Mouse (Mus musculus) midbrain, embryonic 15.5 days (tissue): ENCODE data around the gene Slc35g3. TPM values are rescaled to one million over a fixed set of nuclear protein-coding genes. Genes with fewer than 3 reads are reported as not detected.
"Not testable (repeated sequence)": the region's sequence is repeated elsewhere in the genome, so short reads cannot be mapped to it uniquely, and the experiment has no call there.

ENCODE experiments used
- ATAC-seq: fragments of 200-750 bp; cut with Nextera tagmentation; replicated peaks from 2 replicates; pipeline ENCODE4 v1.8.0; 2017; ENCODE audit warnings: moderate TSS enrichment
- H3K27ac ChIP-seq: fragments of 300-500 bp; sonication (generic); 2 replicates; pipeline ENCODE4 v1.5.1; 2015; ENCODE audit warnings: mild to moderate bottlenecking, inconsistent platforms
- H3K27me3 ChIP-seq: fragments of 300-500 bp; sonication (generic); replicated peaks from 2 replicates; pipeline ENCODE4 v1.6.1; 2015; ENCODE audit warnings: inconsistent platforms
- H3K36me3 ChIP-seq: fragments of 300-500 bp; sonication (generic); replicated peaks from 2 replicates; pipeline ENCODE4 v1.6.1; 2015; ENCODE audit warnings: inconsistent platforms
- H3K4me1 ChIP-seq: fragments of 300-500 bp; sonication (generic); 2 replicates; pipeline ENCODE4 v1.6.1; 2015; ENCODE audit warnings: inconsistent platforms
- H3K4me2 ChIP-seq: fragments of 300-500 bp; sonication (generic); 2 replicates; pipeline ENCODE4 v1.6.1; 2015; ENCODE audit warnings: inconsistent platforms, mild to moderate bottlenecking, moderate library complexity
- H3K4me3 ChIP-seq: fragments of 300-500 bp; sonication (generic); 2 replicates; pipeline ENCODE4 v1.5.1; 2015; ENCODE audit warnings: mild to moderate bottlenecking, inconsistent platforms
- H3K9ac ChIP-seq: fragments of 300-500 bp; sonication (generic); 2 replicates; pipeline ENCODE4 v1.6.1; 2015; ENCODE audit warnings: mild to moderate bottlenecking, inconsistent platforms
- H3K9me3 ChIP-seq: fragments of 300-500 bp; sonication (generic); 2 replicates; pipeline ENCODE4 v1.6.1; 2016; ENCODE audit warnings: inconsistent platforms
- WGBS: fragments of 180-500 bp; shearing (Covaris S2); methylation state at CpG from one replicate; pipeline ENCODE4 v1.1.7; 2015; ENCODE audit warnings: mixed read lengths; 5-methylcytosine and 5-hydroxymethylcytosine counted together
- polyA plus RNA-seq: library from polyadenylated mRNA; unstranded; fragments of >200 nt; fragmentation: Nextera tagmentation; extraction: Ambion mirVana; gene quantifications from 2 replicates; pipeline ENCODE4 v1.2.1, GENCODE M21; 2015

Gene Slc35g3
- polyA plus RNA-seq, 1 experiment from 2014 or later, result 0.17 TPM

GRCm38 (mm10) chr11:69760160-69760900 is 1.4 kb downstream of the Slc35g3 start:
- no peaks in the 10 kb centered on the region for H3K36me3 ChIP-seq
- H3K27me3 ChIP-seq, result no peaks in the 10 kb centered on the region
- peaks cover 44% of the 10 kb centered on the region for H3K4me1 ChIP-seq
- H3K27ac ChIP-seq, result peak overlapping the region; percentile 99
- H3K9ac ChIP-seq, result peak overlapping the region; percentile 76
- H3K9me3 ChIP-seq, result no peaks in the 10 kb centered on the region
- WGBS, result 75% methylated on average over 14 of the region's 14 CpGs
- ATAC-seq, result no peak
- H3K4me2 ChIP-seq, result peak overlapping the region; percentile 81
- H3K4me3 ChIP-seq, result peak overlapping the region; percentile 48; the same call in 1 of the 2 replicates

GRCm38 (mm10) chr11:69758971-69759721 is 2.6 kb downstream of the Slc35g3 start:
- Histone ChIP-seq H3K27ac (peak overlapping the region; percentile 99), H3K36me3 (no peaks in the 10 kb centered on the region), H3K27me3 (no peaks in the 10 kb centered on the region), H3K4me3 (peak overlapping the region; percentile 48), H3K4me2 (peak overlapping the region; percentile 81), H3K9me3 (no peaks in the 10 kb centered on the region), H3K4me1 (peaks cover 51% of the 10 kb centered on the region), H3K9ac (peak overlapping the region; percentile 76)
- peak; percentile 87 for ATAC-seq
- WGBS, result under 1% methylated on average over 37 of the region's 37 CpGs

- under 1% methylated on average over 36 of the region's 36 CpGs for WGBS
- peaks cover 52% of the 10 kb centered on the region for H3K4me1 ChIP-seq
These were observed 3.2 kb downstream of the Slc35g3 start, which contains the start of gene Polr2a for GRCm38 (mm10) chr11:69758478-69758970. Polr2a (minus strand) TSS chr11:69758637.

GRCm38 (mm10) chr11:69758090-69758456 is 3.7 kb downstream of the Slc35g3 start:
- peak overlapping the region; percentile 99 for H3K27ac ChIP-seq
- H3K4me1 ChIP-seq, result peaks cover 54% of the 10 kb centered on the region
- WGBS, result under 1% methylated on average over 25 of the region's 26 CpGs
- H3K36me3 ChIP-seq, result no peaks in the 10 kb centered on the region
- peak overlapping the region; percentile 81 for H3K4me2 ChIP-seq
- peak; percentile 87 for ATAC-seq
- no peaks in the 10 kb centered on the region for H3K9me3 ChIP-seq
- no peaks in the 10 kb centered on the region for H3K27me3 ChIP-seq
- peak overlapping the region; percentile 48 for H3K4me3 ChIP-seq
- H3K9ac ChIP-seq, result peak overlapping the region; percentile 76

More at GRCm38 (mm10) chr11:69758478-69758970, 3.2 kb downstream of the Slc35g3 start, which contains the start of gene Polr2a:
- H3K36me3 ChIP-seq, result no peaks in the 10 kb centered on the region
- H3K9me3 ChIP-seq, result no peaks in the 10 kb centered on the region
- H3K27ac ChIP-seq, result peak within 1 kb of the TSS; percentile 99
- peak within 1 kb of the TSS; percentile 76 for H3K9ac ChIP-seq
- peak; percentile 96 for ATAC-seq
- peak within 1 kb of the TSS; percentile 81 for H3K4me2 ChIP-seq
- no peaks in the 10 kb centered on the region for H3K27me3 ChIP-seq
- peak within 1 kb of the TSS; percentile 48 for H3K4me3 ChIP-seq

- Histone ChIP-seq H3K36me3 (no peaks in the 10 kb centered on the region), H3K4me2 (peak overlapping the region; percentile 81), H3K9me3 (no peaks in the 10 kb centered on the region), H3K9ac (peak overlapping the region; percentile 76), H3K4me3 (peak overlapping the region; percentile 48), H3K27ac (peak overlapping the region; percentile 99), H3K27me3 (no peaks in the 10 kb centered on the region), H3K4me1 (peaks cover 60% of the 10 kb centered on the region)
- WGBS, result 43% methylated on average over 9 of the region's 9 CpGs
- no peak for ATAC-seq
These were observed 4.3 kb downstream of the Slc35g3 start for GRCm38 (mm10) chr11:69757303-69758089.

GRCm38 (mm10) chr11:69754701-69755100 is 7.1 kb downstream of the Slc35g3 start:
- H3K4me1 ChIP-seq, result peaks cover 49% of the 10 kb centered on the region
- no peaks in the 10 kb centered on the region for H3K9me3 ChIP-seq
- peak overlapping the region; percentile 81; the same call in 1 of the 2 replicates for H3K4me2 ChIP-seq
- 0 out of 2 replicates have a peak overlapping the region, but pooled peaks have one; percentile 5 for H3K4me3 ChIP-seq
- H3K27me3 ChIP-seq, result no peaks in the 10 kb centered on the region
- no peak for ATAC-seq
- no peak overlapping the region for H3K27ac ChIP-seq
- H3K9ac ChIP-seq, result no peak overlapping the region
- no peaks in the 10 kb centered on the region for H3K36me3 ChIP-seq
- 58% methylated on average over 3 of the region's 3 CpGs for WGBS

GRCm38 (mm10) chr11:69754233-69754632 is 7.5 kb downstream of the Slc35g3 start:
- WGBS, result 87% methylated on average over 5 of the region's 5 CpGs

GRCm38 (mm10) chr11:69752686-69753085 is 9.1 kb downstream of the Slc35g3 start:
- no peak overlapping the region for H3K9ac ChIP-seq
- H3K9me3 ChIP-seq, result no peaks in the 10 kb centered on the region
- no peak for ATAC-seq
- no peak overlapping the region for H3K4me3 ChIP-seq
- H3K4me1 ChIP-seq, result peaks cover 45% of the 10 kb centered on the region
- H3K4me2 ChIP-seq, result no peak overlapping the region
- no peak overlapping the region for H3K27ac ChIP-seq
- H3K36me3 ChIP-seq, result peaks cover 2% of the 10 kb centered on the region; the same call in 1 of the 2 replicates
- no peaks in the 10 kb centered on the region for H3K27me3 ChIP-seq

More at GRCm38 (mm10) chr11:69754233-69754632, 7.5 kb downstream of the Slc35g3 start:
- Histone ChIP-seq H3K9me3 (no peaks in the 10 kb centered on the region), H3K9ac (no peak overlapping the region), H3K36me3 (no peaks in the 10 kb centered on the region), H3K4me3 (no peak overlapping the region), H3K27me3 (no peaks in the 10 kb centered on the region), H3K27ac (no peak overlapping the region), H3K4me1 (peaks cover 46% of the 10 kb centered on the region), H3K4me2 (peak overlapping the region; percentile 81; the same call in 1 of the 2 replicates)
- ATAC-seq, result no peak

GRCm38 (mm10) chr11:69751635-69752034 is 10.1 kb downstream of the Slc35g3 start:
- Histone ChIP-seq H3K27ac (no peak overlapping the region), H3K4me1 (peaks cover 35% of the 10 kb centered on the region), H3K9ac (no peak overlapping the region), H3K4me3 (no peak overlapping the region), H3K4me2 (no peak overlapping the region), H3K36me3 (peaks cover 10% of the 10 kb centered on the region), H3K9me3 (no peaks in the 10 kb centered on the region), H3K27me3 (no peaks in the 10 kb centered on the region)
- no peak for ATAC-seq
- 85% methylated on average over 3 of the region's 3 CpGs for WGBS

GRCm38 (mm10) chr11:69731408-69731807 is 30.4 kb downstream of the Slc35g3 start:
- H3K9ac ChIP-seq, H3K27ac ChIP-seq, ATAC-seq, H3K4me2 ChIP-seq, H3K4me3 ChIP-seq, H3K9me3 ChIP-seq, H3K4me1 ChIP-seq, H3K27me3 ChIP-seq: not testable (repeated sequence)
- WGBS, result 70% methylated on average over 3 of the region's 3 CpGs
- peaks cover 29% of the 10 kb centered on the region for H3K36me3 ChIP-seq

GRCm38 (mm10) chr11:69729063-69729462 is 32.7 kb downstream of the Slc35g3 start:
- Histone ChIP-seq H3K4me2 (no peak overlapping the region), H3K4me3 (no peak overlapping the region), H3K9ac (no peak overlapping the region), H3K9me3 (no peaks in the 10 kb centered on the region), H3K36me3 (peaks cover 6% of the 10 kb centered on the region), H3K27me3 (no peaks in the 10 kb centered on the region), H3K4me1 (no peaks in the 10 kb centered on the region), H3K27ac (no peak overlapping the region)
- ATAC-seq, result no peak
- 16% methylated on average over 3 of the region's 3 CpGs for WGBS
